Mouse (Mus musculus) cerebellum, adult 11-12 months (tissue): ENCODE results near the gene Prtn3.
A peak's percentile ranks its signal among the peaks of the same experiment; 100 is the strongest.

ENCODE experiments used
- DNase-seq: peaks from one replicate; pipeline ENCODE4 v3.0.0; 2022

Gene Prtn3

GRCm38 (mm10) chr10:79874290-79874862 lies at the start of gene Prtn3, which contains the start of gene Plppr3:
Gene Prtn3, plus strand, starts transcription at chr10:79874476.
Gene Plppr3, minus strand, starts transcription at chr10:79874634.
- peak; percentile 46 for DNase-seq

- DNase-seq: no peak
These were observed 42.7 kb upstream of the Prtn3 start for GRCm38 (mm10) chr10:79831583-79831982.

- DNase-seq: no peak
These were observed 42.1 kb upstream of the Prtn3 start for GRCm38 (mm10) chr10:79832026-79832785.

DNA sequence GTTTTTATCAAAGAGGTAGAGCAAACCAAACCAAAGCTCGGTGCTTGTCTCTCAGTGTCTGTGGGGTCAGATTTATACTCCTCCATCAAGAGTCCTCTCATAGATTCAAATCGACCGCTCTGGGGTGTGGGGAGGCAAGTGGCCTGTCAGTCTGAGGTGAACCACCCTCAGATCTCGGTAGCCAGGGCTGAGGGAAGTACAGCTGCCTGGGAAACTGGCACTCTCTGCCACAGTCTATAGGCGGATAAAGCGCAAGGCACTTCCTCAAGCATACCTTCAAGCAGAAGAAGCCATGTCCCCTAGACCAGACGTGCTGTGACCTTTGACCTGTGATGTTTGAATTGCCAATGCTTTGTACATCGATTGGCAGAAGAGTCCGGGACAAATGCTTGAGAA lies 41.5 kb upstream of the Prtn3 start:
- DNase-seq: no peak

DNA sequence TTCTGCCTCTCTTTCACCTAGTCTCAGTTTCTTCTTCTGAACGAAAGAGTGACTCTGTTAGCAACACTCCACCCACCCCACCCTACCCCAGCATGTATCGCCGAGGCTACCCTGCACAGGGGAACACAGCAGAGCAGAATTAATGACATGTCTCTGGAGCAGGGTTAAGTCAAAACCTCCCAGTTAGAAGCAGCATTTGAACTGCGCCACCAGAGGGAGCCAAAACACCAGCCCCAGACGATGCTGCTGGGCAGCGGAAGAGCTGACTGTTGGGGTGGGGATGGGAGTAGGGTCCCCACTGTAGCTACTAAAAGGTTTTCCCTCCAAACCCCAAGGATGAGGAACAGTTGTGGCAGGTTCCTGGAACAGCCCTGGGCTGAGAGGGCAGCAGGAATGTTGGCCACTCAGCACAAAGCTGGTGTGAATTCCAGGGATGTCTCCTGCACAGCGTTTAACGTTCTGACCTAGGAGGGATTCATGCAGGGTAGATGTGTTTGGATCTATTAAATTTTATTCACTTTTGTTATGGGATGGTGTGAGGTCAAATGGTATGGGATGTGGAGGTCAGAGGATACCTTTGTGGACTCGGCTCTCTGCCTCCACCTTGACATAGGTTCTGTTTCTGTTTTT lies 39.4 kb upstream of the Prtn3 start:
- peak; percentile 60 for DNase-seq

DNA sequence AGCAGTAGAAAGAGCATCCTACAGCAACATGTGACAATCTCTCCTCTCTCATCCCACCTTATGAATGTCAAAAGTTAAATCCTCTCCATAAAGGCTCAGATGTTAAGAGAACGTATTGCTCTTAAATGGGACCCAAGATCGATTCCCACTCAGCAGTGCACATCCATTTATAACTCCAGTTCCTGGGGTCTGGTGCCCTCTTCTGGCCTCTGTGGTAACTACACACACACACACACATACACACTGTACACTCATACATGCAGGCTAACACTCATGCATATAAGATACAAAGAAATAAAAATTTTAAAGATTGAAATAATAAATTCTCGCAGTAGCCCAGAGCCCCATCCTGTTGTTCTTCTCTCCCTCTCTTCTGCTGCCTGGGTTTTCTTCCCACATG lies 37.4 kb upstream of the Prtn3 start:
- DNase-seq: no peak

DNA sequence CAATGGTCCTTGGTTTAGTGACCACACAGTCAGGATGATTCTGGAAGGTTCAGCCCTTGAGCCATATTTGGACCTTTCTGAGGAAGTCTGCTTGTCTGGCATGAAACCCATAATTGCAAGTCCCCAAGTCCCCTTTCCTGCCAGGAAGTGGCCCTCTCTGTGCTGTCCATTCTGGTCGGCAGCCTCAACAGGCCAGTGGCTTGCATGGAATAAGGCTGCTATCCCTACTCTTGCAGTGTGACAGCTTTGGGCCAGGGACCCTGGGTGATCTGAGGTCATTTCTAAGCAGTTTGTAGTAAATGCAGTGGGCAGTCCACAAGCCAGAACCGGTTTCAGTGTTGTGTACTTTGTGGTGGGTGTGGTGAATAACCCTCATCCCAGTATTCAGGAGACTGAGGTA lies 36.1 kb upstream of the Prtn3 start:
- no peak for DNase-seq

- no peak for DNase-seq
These were observed 34.2 kb upstream of the Prtn3 start for GRCm38 (mm10) chr10:79840091-79840490.

- DNase-seq: peak; percentile 73
These were observed 33.4 kb upstream of the Prtn3 start for GRCm38 (mm10) chr10:79840644-79841551.

GRCm38 (mm10) chr10:79842322-79842721 lies 32.0 kb upstream of the Prtn3 start:
- DNase-seq: no peak

DNA sequence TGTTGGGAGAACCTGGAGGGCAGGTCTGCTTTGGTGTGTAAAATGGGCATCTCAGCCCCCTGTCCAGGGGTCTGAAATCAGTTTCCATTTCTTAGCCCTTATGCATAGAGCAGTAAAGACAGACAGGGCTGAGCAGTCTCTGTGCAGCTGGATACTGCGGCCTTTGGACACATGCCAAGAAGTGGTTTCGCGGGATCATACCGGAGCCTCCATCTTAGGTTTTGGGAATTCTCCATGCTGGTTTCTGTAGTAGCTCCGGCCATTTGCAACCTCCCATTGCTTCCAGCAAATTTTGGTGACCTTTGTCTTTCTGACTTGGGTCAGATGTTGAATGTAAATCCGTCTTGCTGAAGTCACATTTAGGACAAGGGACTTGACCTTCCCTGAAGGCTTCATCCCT lies 30.8 kb upstream of the Prtn3 start:
- no peak for DNase-seq

DNA sequence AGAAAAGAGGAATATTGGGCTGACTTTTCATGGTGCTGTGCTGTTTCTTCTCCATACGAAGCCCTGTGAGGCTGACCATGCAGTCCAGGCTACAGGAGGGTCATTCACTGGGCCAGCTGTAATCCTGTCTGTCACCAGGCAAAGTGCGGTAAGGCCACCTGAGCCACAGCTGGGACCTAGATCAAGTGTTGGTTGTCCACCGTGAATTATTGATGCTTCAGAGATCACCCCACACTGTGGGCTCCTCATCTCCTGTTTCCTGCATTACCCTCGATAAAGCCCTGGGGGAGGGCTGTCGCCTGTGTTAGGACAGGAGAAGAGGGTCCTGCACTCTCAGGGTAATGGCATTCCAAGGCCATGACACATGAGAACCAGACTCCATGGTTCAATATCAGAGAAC lies 27.7 kb upstream of the Prtn3 start:
- DNase-seq: no peak

- no peak for DNase-seq
These were observed 24.2 kb upstream of the Prtn3 start for GRCm38 (mm10) chr10:79849941-79850628.

- DNase-seq: no peak
These were observed 22.6 kb upstream of the Prtn3 start for GRCm38 (mm10) chr10:79851653-79852052.

GRCm38 (mm10) chr10:79852107-79852789 lies 22.0 kb upstream of the Prtn3 start:
- peak; percentile 47 for DNase-seq

DNA sequence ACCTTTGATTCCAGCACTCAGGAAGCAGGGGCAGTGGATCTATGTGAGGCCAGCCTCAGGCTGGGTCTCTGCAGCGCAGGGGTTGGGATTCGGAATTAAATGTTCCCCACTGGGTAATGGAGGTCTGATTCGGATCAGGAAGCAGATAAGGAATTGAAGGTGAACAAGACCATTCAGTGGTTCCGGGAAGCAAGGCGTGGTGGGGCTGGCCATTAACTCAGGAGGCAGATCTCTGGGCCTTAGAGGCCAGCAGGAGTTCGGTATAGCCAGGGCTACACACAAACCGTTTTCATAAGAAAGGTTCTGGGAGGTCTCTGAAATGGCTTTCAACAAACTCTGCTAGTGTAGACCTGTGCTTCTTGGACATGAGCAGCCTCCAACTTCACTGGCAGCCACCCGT lies 21.4 kb upstream of the Prtn3 start:
- DNase-seq: no peak

GRCm38 (mm10) chr10:79853392-79853791 lies 20.9 kb upstream of the Prtn3 start:
- peak; percentile 88 for DNase-seq

- DNase-seq: peak; percentile 100
These were observed 20.1 kb upstream of the Prtn3 start, which contains the start of gene Ptbp1 for GRCm38 (mm10) chr10:79853860-79854795. Gene Ptbp1, plus strand, starts transcription at chr10:79854427.

- peak; percentile 79 for DNase-seq
These were observed 19.3 kb upstream of the Prtn3 start for GRCm38 (mm10) chr10:79854801-79855541.
